Mouse (Mus musculus) midbrain, embryonic 15.5 days (tissue): ENCODE measurements around the gene Smad5. TPM values are rescaled to one million over a fixed set of nuclear protein-coding genes. Genes with fewer than 3 reads are reported as not detected.

Experiments
- ATAC-seq: fragments of 200-750 bp; cut with Nextera tagmentation; replicated peaks from 2 replicates; pipeline ENCODE4 v1.8.0; 2017; ENCODE audit warnings: moderate TSS enrichment
- H3K27ac ChIP-seq: fragments of 300-500 bp; sonication (generic); 2 replicates; pipeline ENCODE4 v1.5.1; 2015; ENCODE audit warnings: mild to moderate bottlenecking, inconsistent platforms
- H3K27me3 ChIP-seq: fragments of 300-500 bp; sonication (generic); replicated peaks from 2 replicates; pipeline ENCODE4 v1.6.1; 2015; ENCODE audit warnings: inconsistent platforms
- H3K36me3 ChIP-seq: fragments of 300-500 bp; sonication (generic); replicated peaks from 2 replicates; pipeline ENCODE4 v1.6.1; 2015; ENCODE audit warnings: inconsistent platforms
- H3K4me1 ChIP-seq: fragments of 300-500 bp; sonication (generic); 2 replicates; pipeline ENCODE4 v1.6.1; 2015; ENCODE audit warnings: inconsistent platforms
- H3K4me2 ChIP-seq: fragments of 300-500 bp; sonication (generic); 2 replicates; pipeline ENCODE4 v1.6.1; 2015; ENCODE audit warnings: inconsistent platforms, mild to moderate bottlenecking, moderate library complexity
- H3K4me3 ChIP-seq: fragments of 300-500 bp; sonication (generic); 2 replicates; pipeline ENCODE4 v1.5.1; 2015; ENCODE audit warnings: mild to moderate bottlenecking, inconsistent platforms
- H3K9ac ChIP-seq: fragments of 300-500 bp; sonication (generic); 2 replicates; pipeline ENCODE4 v1.6.1; 2015; ENCODE audit warnings: mild to moderate bottlenecking, inconsistent platforms
- H3K9me3 ChIP-seq: fragments of 300-500 bp; sonication (generic); 2 replicates; pipeline ENCODE4 v1.6.1; 2016; ENCODE audit warnings: inconsistent platforms
- WGBS: fragments of 180-500 bp; shearing (Covaris S2); methylation state at CpG from one replicate; pipeline ENCODE4 v1.1.7; 2015; ENCODE audit warnings: mixed read lengths; 5-methylcytosine and 5-hydroxymethylcytosine counted together
- polyA plus RNA-seq: library from polyadenylated mRNA; unstranded; fragments of >200 nt; fragmentation: Nextera tagmentation; extraction: Ambion mirVana; gene quantifications from 2 replicates; pipeline ENCODE4 v1.2.1, GENCODE M21; 2015

The Smad5 gene
- polyA plus RNA-seq, 1 experiment from 2014 or later, result 21.2 TPM

- 89% methylated on average over 17 of the region's 17 CpGs for WGBS
Observed at GRCm38 (mm10) chr13:56682326-56682725, 20.5 kb upstream of the Smad5 start.

GRCm38 (mm10) chr13:56683306-56683705, 19.5 kb upstream of the Smad5 start:
- 91% methylated on average over 7 of the region's 7 CpGs for WGBS

More at GRCm38 (mm10) chr13:56682326-56682725, 20.5 kb upstream of the Smad5 start:
- no peak overlapping the region for H3K4me3 ChIP-seq
- no peaks in the 10 kb centered on the region for H3K27me3 ChIP-seq
- H3K4me1 ChIP-seq, result no peaks in the 10 kb centered on the region
- ATAC-seq, result no peak
- H3K4me2 ChIP-seq, result no peak overlapping the region
- no peak overlapping the region for H3K27ac ChIP-seq
- no peaks in the 10 kb centered on the region for H3K36me3 ChIP-seq
- no peak overlapping the region for H3K9ac ChIP-seq
- H3K9me3 ChIP-seq, result no peaks in the 10 kb centered on the region

DNA sequence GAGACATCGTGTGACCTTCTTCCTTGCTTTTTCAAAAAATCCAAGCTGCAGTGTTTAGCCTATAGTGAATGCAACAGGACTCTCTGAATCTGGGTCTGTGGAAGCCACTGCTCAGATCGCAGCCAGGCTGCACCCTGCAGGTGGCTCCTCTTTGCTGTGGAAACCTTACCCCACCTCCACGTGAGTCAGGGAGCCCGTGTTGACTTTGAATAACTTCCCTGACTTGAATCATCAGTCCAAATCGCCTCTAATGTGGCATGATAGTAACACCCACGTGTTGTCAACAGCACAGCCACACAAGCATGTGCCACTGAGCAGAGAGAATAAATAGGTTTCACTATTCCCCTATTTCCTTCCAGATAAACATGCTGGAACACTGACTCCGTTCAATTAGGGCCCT, 10.8 kb upstream of the Smad5 start:
- H3K4me3 ChIP-seq, result no peak overlapping the region
- H3K27ac ChIP-seq, result no peak overlapping the region
- no peaks in the 10 kb centered on the region for H3K4me1 ChIP-seq
- no peak overlapping the region for H3K4me2 ChIP-seq
- no peak overlapping the region for H3K9ac ChIP-seq
- no peaks in the 10 kb centered on the region for H3K27me3 ChIP-seq
- ATAC-seq, result no peak
- H3K36me3 ChIP-seq, result no peaks in the 10 kb centered on the region
- 75% methylated on average over 7 of the region's 7 CpGs for WGBS
- no peaks in the 10 kb centered on the region for H3K9me3 ChIP-seq

More at GRCm38 (mm10) chr13:56683306-56683705, 19.5 kb upstream of the Smad5 start:
- Histone ChIP-seq H3K36me3 (no peaks in the 10 kb centered on the region), H3K9me3 (no peaks in the 10 kb centered on the region), H3K4me1 (no peaks in the 10 kb centered on the region), H3K9ac (no peak overlapping the region), H3K4me2 (no peak overlapping the region), H3K27ac (no peak overlapping the region), H3K27me3 (no peaks in the 10 kb centered on the region), H3K4me3 (no peak overlapping the region)
- no peak for ATAC-seq

DNA sequence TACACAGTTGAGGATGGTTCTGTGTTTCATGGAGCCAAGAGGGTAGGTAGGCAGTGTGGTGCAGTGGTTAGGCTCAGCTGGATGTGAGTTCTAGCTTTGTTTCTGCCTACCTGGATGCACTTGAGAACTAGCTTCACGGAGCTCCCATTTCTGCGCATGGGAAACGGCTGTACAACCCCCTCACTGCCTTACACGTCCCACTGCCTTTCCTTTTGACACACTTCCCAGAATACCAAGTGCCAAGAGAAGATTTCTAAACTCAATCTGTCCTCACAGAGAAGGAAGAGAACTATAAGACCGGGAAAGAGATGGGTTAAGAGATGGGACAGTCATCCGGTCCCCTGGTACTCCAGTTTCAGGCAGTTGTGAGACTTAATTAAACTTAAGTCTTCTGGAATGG, 10.2 kb upstream of the Smad5 start:
- Histone ChIP-seq H3K27me3 (no peaks in the 10 kb centered on the region), H3K4me1 (peaks cover 5% of the 10 kb centered on the region), H3K4me3 (no peak overlapping the region), H3K9me3 (no peaks in the 10 kb centered on the region), H3K36me3 (no peaks in the 10 kb centered on the region), H3K9ac (no peak overlapping the region), H3K4me2 (no peak overlapping the region), H3K27ac (no peak overlapping the region)
- 87% methylated on average over 6 of the region's 6 CpGs for WGBS
- ATAC-seq, result no peak

- no peaks in the 10 kb centered on the region for H3K9me3 ChIP-seq
- no peak overlapping the region for H3K4me3 ChIP-seq
- no peak overlapping the region for H3K27ac ChIP-seq
- no peak overlapping the region for H3K9ac ChIP-seq
- H3K27me3 ChIP-seq, result no peaks in the 10 kb centered on the region
- no peak for ATAC-seq
- peaks cover 18% of the 10 kb centered on the region for H3K4me1 ChIP-seq
- H3K4me2 ChIP-seq, result no peak overlapping the region
- 86% methylated on average over 5 of the region's 5 CpGs for WGBS
- no peaks in the 10 kb centered on the region for H3K36me3 ChIP-seq
Observed at GRCm38 (mm10) chr13:56695701-56696100, 7.1 kb upstream of the Smad5 start.

GRCm38 (mm10) chr13:56696699-56697098, 6.1 kb upstream of the Smad5 start:
- H3K36me3 ChIP-seq, result no peaks in the 10 kb centered on the region
- no peak overlapping the region for H3K27ac ChIP-seq
- no peak overlapping the region for H3K9ac ChIP-seq
- no peak overlapping the region for H3K4me3 ChIP-seq
- 81% methylated on average over 5 of the region's 5 CpGs for WGBS
- H3K4me1 ChIP-seq, result peaks cover 18% of the 10 kb centered on the region
- H3K4me2 ChIP-seq, result no peak overlapping the region
- no peaks in the 10 kb centered on the region for H3K9me3 ChIP-seq
- H3K27me3 ChIP-seq, result no peaks in the 10 kb centered on the region
- no peak for ATAC-seq

DNA sequence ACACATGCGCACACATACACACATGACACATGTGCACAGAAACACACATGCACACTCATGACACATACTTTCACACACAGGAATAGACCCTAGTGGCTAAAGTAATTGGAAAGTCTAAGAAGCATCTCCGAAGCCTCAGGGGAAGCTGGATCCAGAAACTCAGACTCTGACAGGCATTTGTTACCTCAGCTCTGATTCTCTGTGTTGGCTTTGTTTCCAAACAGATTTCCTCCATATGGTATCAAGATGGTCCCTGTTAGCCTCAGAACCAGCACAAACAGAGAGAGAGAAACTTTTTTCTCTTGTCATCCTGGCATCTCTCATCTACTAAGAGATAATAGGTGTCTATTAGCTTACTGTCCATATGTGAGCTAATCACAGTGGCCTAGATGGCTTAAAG, 5.6 kb upstream of the Smad5 start:
- no peak overlapping the region for H3K27ac ChIP-seq
- no peak overlapping the region for H3K4me3 ChIP-seq
- ATAC-seq, result no peak

GRCm38 (mm10) chr13:56698391-56698790, 4.4 kb upstream of the Smad5 start:
- no peak overlapping the region for H3K9ac ChIP-seq
- no peaks in the 10 kb centered on the region for H3K36me3 ChIP-seq

More for the DNA sequence above, 5.6 kb upstream of the Smad5 start:
- Histone ChIP-seq H3K4me2 (no peak overlapping the region), H3K9ac (no peak overlapping the region), H3K27me3 (no peaks in the 10 kb centered on the region), H3K4me1 (peaks cover 23% of the 10 kb centered on the region), H3K9me3 (no peaks in the 10 kb centered on the region), H3K36me3 (no peaks in the 10 kb centered on the region)
- 94% methylated on average over 2 of the region's 2 CpGs for WGBS

GRCm38 (mm10) chr13:56699370-56699769, 3.4 kb upstream of the Smad5 start:
- H3K27me3 ChIP-seq, result no peaks in the 10 kb centered on the region
- H3K4me2 ChIP-seq, result no peak overlapping the region
- H3K9me3 ChIP-seq, result no peaks in the 10 kb centered on the region
- WGBS, result 92% methylated on average over 2 of the region's 2 CpGs
- H3K4me1 ChIP-seq, result peaks cover 31% of the 10 kb centered on the region
- H3K27ac ChIP-seq, result no peak overlapping the region
- no peak for ATAC-seq
- H3K36me3 ChIP-seq, result no peaks in the 10 kb centered on the region
- H3K9ac ChIP-seq, result no peak overlapping the region
- no peak overlapping the region for H3K4me3 ChIP-seq

More at GRCm38 (mm10) chr13:56698391-56698790, 4.4 kb upstream of the Smad5 start:
- 15% methylated on average over 9 of the region's 9 CpGs for WGBS
- no peak overlapping the region for H3K4me3 ChIP-seq
- H3K9me3 ChIP-seq, result no peaks in the 10 kb centered on the region
- H3K27ac ChIP-seq, result peak overlapping the region; percentile 70
- H3K4me2 ChIP-seq, result 0 out of 2 replicates have a peak overlapping the region, but pooled peaks have one; percentile 20
- peaks cover 27% of the 10 kb centered on the region for H3K4me1 ChIP-seq
- H3K27me3 ChIP-seq, result no peaks in the 10 kb centered on the region
- ATAC-seq, result no peak

DNA sequence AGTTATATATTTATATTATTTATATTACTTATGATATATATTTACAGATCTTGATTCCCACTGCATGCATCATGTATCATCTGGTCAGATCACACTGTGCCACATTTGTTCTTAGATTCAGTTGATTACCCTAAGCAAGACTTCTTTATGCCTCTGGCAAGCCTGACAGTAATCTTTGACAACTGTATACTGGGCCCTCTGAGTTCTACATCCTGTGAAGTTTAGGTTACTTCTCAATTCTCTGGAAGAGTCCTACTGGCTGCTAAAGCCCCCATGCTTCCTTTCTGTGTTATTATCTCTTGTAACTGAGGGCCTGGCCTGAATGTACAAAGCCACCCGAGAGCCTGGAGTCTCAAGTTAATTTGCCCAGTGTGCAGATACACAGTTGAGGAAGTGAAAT, 1.8 kb upstream of the Smad5 start:
- WGBS, result 61% methylated on average over 1 of the region's 1 CpGs
- no peaks in the 10 kb centered on the region for H3K9me3 ChIP-seq
- ATAC-seq, result no peak

GRCm38 (mm10) chr13:56701924-56702323, 886 bp upstream of the Smad5 start:
- peaks cover 55% of the 10 kb centered on the region for H3K4me1 ChIP-seq

More for the DNA sequence above, 1.8 kb upstream of the Smad5 start:
- Histone ChIP-seq H3K4me1 (peaks cover 47% of the 10 kb centered on the region), H3K36me3 (no peaks in the 10 kb centered on the region), H3K4me3 (no peak overlapping the region), H3K27ac (no peak overlapping the region), H3K27me3 (no peaks in the 10 kb centered on the region), H3K9ac (no peak overlapping the region), H3K4me2 (no peak overlapping the region)

DNA sequence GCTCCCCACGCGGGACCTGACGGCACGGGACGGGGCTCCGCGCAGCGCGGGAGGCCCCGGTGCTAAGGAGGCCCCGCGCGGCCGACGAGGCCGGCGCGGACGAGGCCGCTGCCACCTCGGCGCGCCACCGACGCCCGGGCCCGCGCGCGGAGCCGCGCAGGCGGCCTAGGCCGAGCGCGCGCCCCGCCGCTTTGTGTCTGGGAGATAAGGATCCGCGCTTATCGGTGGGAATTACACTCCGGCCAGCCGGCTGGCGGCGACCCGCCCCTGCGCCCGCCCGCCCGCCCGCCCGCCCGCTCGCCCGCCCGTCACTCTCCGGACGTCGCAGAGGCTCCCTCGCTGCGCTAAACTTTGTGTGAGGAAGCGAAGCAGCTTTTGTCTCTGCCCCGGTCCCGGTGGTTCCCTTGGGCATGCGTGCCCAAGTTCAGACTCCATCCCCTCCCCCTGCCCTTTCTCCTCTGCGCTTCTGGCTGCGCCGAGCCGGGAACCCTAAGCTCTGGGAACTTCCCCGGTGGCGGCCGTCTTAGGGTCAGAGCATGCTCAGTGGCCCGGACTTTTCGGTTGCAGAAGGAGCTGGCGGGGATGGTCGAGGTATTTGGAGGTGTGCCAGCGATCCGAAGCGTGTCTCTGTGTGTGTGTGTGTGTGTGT, 536 bp downstream of the Smad5 start:
- Histone ChIP-seq H3K4me2 (peak overlapping the region; percentile 62), H3K36me3 (no peaks in the 10 kb centered on the region), H3K27ac (peak overlapping the region; percentile 99), H3K9ac (peak overlapping the region; percentile 94), H3K27me3 (no peaks in the 10 kb centered on the region), H3K4me3 (peak overlapping the region; percentile 62), H3K9me3 (no peaks in the 10 kb centered on the region), H3K4me1 (peaks cover 55% of the 10 kb centered on the region)
- under 1% methylated on average over 61 of the region's 80 CpGs for WGBS
- peak; percentile 83 for ATAC-seq

More at GRCm38 (mm10) chr13:56701924-56702323, 886 bp upstream of the Smad5 start:
- no peak overlapping the region for H3K27ac ChIP-seq
- no peaks in the 10 kb centered on the region for H3K27me3 ChIP-seq
- no peaks in the 10 kb centered on the region for H3K9me3 ChIP-seq
- no peaks in the 10 kb centered on the region for H3K36me3 ChIP-seq
- no peak overlapping the region for H3K4me2 ChIP-seq
- WGBS, result 64% methylated on average over 10 of the region's 10 CpGs
- H3K9ac ChIP-seq, result no peak overlapping the region
- no peak overlapping the region for H3K4me3 ChIP-seq
- no peak for ATAC-seq

GRCm38 (mm10) chr13:56703871-56704321, 1.1 kb downstream of the Smad5 start:
- peaks cover 49% of the 10 kb centered on the region for H3K4me1 ChIP-seq
- no peaks in the 10 kb centered on the region for H3K9me3 ChIP-seq
- H3K9ac ChIP-seq, result peak overlapping the region; percentile 94
- H3K4me2 ChIP-seq, result peak overlapping the region; percentile 62
- H3K27ac ChIP-seq, result peak overlapping the region; percentile 99
- H3K36me3 ChIP-seq, result no peaks in the 10 kb centered on the region
- ATAC-seq, result peak; percentile 13; the same call in 1 of the 2 replicates
- peak overlapping the region; percentile 62 for H3K4me3 ChIP-seq
- H3K27me3 ChIP-seq, result no peaks in the 10 kb centered on the region
- WGBS, result 1% methylated on average over 11 of the region's 11 CpGs
